Mouse (Mus musculus) liver, postnatal 0 days (tissue): Measurements from ENCODE around the gene Bco2.

Experiments
- CTCF ChIP-seq: sonication (generic); IDR thresholded peaks from 2 replicates; pipeline ENCODE4 v1.5.1; 2016; ENCODE audit warnings: antibody characterized with exemption, low read depth
- EP300 ChIP-seq: IDR thresholded peaks from 2 replicates; pipeline ENCODE4 v1.6.1; 2016; ENCODE audit warnings: antibody characterized with exemption, low read depth, mild to moderate bottlenecking

DNA sequence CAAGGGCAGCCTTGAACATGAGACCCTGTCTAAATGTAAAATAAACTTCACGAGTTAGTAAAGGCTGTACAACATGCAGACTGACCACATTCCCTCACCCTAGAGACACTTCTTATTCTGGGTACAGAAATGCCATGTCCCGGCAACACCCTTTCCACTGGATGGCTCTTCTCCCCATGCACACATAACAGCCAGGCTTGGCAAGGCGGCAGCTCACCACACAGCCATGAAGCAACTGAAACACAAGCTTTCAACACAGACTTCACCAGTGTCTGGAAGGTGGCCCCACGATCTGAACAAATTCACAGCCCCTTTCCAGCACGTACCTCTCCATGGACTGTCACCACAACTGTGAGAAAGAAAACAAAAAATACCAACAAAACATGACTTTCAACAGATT is 30.0 kb downstream of the Bco2 start:
- no peak for TF ChIP-seq CTCF
- no peak for TF ChIP-seq EP300
